Mouse (Mus musculus) gonadal fat pad, adult 2 months (tissue): Measurements from ENCODE around the gene Cd300lb. TPM values are rescaled to one million over a fixed set of nuclear protein-coding genes. Genes with fewer than 3 reads are reported as not detected.
A peak's percentile ranks its signal among the peaks of the same experiment; 100 is the strongest.
"Not testable (repeated sequence)": the region's sequence is repeated elsewhere in the genome, so short reads cannot be mapped to it uniquely, and the experiment has no call there.

ENCODE experiments used
- DNase-seq: peaks from one replicate; pipeline ENCODE4 v3.0.0-alpha.2; 2012; ENCODE audit warnings: low read depth
- polyA plus RNA-seq: library from polyadenylated mRNA; depleted of rRNA; stranded (reverse); fragments of >200 nt; gene quantifications from 2 replicates; pipeline ENCODE4 v1.2.3, GENCODE M21; 2012; rRNA removed

Cd300lb gene
- polyA plus RNA-seq: 1.6 and 3.7 TPM in 2 replicates

DNA sequence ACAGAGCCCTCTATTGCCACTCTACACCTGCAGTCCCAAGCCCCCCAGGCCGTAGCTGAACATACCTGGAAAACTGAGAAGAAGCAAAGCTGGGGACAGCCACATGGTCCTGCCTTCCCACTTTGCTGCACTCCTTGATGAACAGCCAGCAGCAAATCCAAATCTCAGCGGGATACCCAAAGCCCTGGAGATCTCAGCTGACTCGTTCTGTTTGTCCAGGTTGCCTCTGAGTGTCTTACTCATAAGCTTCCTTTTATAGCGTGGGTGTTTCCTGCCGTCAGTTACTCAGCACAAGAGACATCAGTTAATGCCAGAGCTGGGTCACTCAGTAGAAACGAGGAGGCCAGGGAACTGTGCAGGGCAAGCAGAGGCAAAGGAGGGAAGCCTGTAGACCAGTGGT, at the start of gene Cd300lb:
Cd300lb (minus strand) TSS at position 243 of the 400 bp plus-strand sequence.
- no peak for DNase-seq

DNA sequence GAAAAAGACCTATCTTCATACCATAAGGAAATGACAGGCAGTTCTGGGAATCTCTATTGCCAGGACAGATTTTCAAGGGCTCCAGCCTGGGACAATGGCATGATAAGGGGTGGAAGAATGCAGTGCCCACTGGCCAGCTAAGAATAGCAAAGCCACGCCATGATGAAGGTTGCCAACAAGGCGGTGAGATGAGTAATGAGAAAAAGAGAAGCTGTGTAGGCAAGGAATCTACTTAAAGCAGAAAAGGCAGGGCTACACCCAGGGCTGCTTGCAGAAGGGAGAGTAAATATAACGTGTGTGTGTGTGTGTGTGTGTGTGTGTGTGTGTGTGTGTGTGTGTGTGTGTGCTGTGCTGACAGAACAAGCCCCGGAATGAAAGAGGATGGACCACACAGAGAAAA, 47.7 kb upstream of the Cd300lb start:
- DNase-seq: no peak

DNA sequence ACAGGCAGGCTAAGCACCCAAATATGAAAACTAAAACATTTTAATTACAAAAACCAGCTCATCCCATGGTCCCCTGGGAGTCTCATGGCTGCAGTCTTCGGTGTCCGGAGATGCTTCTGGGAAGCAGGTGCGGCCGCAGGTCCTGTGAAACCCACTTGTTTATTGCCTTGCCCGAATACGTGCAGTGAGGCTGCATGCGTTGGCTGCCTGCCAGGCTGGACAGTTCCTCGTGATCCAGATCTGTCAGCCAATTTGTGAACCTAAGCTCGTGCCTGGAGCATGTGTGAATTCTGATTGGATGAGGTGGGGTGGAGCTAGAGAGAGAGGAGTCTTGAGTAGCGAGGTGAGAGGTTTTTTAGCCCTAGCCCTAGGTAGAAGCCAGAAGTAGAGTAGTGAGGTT, 38.5 kb upstream of the Cd300lb start:
- DNase-seq: no peak

DNA sequence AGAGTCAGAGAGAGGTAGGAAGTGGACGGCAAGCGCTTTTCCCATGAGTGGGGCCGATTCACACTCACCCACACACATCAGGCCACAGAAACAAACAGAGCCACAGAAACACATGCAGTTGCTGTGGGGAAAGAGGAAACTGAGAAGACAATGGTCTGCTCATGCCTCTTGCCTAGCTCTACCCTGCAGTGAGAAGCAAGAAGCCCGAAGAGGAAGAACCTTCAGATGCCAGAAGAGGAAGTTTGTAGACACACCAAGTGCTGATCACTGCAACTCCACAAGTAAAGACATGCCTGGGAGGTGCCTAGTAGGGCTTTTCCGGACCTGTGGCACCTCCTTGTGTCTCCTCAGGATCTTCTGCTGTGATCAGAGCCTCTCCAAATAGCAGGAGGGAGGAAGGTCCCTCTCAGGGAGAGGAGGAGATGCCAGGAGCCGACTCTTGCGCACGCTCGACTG, 34.6 kb upstream of the Cd300lb start, which contains the start of gene Cd300c:
Cd300c (minus strand) TSS at position 406 of the 456 bp plus-strand sequence.
- no peak for DNase-seq

DNA sequence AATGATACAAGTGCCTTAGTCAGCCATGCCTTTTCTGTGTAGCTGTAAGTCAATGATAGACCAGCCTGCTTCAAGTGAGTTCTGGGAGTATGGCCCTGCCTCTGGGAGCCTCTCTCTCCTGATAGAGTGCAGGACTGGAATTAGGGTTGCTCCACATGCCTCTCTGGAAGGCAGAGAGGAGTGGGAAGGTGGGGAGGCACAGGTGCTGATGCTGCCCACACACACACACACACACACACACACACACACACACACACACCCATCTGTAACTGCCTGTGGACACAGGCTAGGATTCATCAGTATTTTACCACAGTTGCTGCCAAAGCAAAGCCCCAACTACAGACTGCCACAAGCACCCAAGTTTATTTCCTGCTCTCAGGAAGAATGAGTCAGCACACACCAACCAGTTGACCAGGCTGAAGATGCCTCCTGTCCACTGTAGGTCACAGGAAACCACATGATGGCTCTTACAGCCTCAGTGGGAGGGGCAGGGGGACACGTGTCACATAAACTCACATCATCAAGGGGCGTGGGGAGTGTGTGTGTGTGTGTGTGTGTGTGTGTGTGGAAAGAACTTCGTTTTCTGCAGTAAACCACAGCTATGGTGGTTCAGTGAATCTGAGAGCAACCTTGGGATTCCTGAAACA, 31.1 kb upstream of the Cd300lb start:
- DNase-seq: no peak

DNA sequence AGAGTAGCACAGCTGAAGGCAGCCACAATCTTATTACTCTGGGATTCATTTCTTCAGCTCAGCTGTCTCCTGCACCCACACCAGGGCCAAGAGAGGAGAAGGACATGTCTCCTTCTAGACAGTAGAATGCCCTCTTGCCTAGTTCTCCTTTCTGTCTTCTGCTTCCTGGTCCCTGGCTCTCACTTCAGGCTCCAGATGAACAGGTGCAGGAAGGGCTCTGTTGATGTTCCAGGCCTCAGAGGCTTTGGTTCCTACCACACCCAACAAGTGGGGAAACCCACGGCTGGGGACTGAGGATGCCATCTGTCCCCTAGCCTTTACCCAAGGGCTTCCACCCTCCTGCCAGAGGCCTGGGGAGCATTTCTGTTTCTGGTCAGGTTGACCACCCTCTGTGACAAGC, 26.2 kb upstream of the Cd300lb start:
- no peak for DNase-seq

DNA sequence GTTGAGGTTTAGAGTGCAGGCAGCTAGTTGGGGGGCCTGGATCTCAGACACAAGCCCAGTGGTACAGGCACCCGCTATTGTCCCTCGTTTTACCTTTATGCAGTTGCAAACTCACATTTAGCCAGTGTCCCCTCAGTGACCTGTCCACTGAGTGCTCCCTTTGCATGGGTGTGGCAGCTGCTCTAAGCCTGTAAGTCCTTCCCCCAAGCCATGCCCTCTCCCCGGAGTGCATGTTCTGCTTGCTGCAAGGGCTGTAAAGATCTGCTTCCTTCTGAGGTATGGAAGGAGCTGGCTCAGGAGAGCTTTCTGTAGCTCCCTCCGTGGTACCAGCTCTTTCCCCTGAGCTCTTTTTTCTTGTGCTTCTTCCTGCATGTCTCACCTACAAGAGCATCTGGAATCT, 595 bp downstream of the Cd300lb start:
- DNase-seq: no peak

DNA sequence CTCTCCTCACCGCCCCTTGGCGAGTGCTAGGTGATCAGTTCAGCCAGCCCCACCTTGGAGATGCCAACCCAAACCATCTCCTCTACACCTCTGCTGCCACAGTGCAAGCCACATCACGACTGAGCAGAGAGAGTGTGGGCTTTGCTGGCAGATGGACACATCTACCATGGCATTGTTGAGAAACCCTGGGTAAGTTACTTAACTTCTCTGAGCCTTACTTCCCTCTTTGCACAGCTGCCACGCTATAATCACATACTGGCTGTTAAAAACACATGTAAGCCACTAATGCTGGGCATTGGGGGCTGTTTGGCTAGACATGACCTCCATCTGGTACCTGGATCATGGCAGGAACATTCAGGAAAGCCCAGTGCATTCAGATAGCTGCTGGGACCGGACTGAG, 3.1 kb downstream of the Cd300lb start:
- DNase-seq: peak; percentile 22

DNA sequence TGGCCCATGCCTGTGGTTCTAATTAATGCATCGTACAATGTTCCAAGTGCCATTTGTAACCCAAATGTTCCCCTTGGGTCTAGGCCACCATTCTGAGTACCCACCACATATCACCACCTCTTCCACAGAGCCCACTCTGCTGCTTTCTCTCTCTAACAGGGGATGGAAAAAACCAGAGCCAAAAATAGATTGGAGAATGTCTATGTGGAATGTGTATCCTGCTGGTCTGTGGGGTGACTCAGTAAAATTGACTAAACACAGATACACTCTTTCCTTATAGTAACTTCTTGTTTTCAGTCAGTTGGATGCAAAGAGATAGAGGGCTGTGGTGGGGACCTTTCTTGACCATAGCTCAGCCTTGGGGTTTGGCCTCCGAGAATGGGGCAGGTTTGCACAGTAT, 4.6 kb downstream of the Cd300lb start:
- DNase-seq: no peak

DNA sequence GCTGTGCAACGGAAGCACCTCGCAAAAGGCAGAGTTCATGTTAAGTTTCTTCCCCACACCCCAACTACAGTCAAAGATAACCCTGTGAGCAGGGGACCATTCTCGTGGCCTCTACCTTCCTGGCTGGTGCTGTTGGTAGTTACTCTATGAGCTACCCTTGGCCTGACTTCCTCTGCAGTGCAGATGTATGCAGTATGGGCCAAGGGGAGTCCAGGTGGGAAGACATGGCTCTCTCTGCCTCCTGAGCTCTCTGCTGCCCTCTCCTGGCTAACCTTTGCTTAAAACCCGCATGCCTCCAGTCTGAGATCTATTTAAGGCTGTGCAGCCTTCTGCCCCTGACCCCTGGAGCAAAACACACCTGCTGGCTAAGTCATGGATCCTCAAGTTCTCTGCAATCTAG, 10.2 kb downstream of the Cd300lb start:
- DNase-seq: no peak

DNA sequence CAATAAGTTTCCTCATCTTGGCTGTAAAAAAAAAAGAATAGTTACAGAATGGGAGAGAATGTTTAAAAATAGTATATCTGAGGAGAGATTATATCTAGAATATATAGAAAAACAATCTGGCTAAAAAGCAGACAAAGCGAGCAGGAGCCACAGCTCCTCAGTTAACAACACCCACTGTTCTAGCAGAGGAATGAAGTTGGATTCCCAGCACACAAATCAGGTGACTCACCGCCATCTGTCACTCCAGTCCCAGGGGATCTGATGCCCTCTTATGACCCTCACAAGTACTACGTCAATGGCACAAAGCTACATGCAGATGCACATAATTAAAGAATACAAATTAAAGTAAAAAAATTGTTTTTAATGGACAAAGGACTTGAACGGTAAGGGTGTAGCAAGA, 11.7 kb downstream of the Cd300lb start:
- DNase-seq: no peak

DNA sequence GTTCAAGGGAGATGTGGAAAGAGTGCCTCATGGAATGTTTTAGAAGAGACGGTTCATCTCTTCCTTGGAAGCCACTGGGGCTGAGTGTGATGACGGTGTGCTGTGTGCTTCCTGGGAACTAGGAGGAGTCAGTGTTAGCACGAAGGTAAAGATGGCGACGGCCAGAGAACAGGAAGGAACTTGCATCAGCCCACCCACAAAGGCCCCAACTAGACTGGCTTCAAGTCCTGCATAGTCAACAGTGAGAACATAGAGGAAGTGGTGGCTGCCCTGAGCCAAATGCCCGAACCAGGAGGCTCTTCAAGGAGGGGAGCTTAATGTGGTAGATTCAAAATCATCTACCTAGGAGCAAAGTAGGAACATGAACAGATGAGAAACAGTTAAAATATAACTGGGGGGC, 17.1 kb downstream of the Cd300lb start:
- DNase-seq: no peak

DNA sequence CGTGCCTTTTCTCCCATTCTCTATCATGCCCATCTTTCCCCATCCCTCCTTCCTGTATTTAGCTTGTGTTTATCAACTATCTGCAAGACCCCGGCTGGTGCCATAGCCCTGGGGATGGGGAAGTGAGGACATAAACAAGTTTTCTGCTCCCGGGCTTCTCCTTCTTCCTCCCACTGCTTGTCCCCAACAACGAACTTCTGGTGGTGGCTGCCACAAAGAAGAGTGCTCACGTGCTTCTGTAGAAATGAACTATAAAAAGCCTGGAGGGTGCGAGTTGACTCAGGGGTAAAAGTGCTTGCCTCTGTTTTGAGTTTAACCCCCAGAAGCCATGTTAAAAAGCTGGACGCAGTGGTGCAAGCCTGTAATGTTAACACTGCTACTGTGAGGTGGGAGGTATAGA, 19.2 kb downstream of the Cd300lb start:
- no peak for DNase-seq

DNA sequence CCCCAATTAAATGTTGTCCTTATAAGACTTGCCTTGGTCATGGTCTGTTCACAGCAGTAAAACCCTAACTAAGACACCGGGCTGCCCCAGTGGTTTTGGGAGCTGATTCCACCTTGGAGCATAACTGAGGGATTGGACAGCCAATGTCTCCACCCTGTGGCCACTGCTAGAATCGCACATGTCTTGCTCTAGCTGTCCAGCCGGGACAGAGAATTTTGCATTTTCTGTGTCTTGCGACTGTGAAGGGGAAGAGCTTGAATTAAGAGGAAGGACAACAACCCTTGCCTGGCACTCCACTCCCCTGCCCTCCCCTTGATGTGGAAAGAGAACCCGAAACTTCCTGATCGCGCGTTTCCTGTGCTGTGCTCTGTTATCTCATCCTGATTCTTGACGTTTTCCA, 21.3 kb downstream of the Cd300lb start:
- DNase-seq: no peak

DNA sequence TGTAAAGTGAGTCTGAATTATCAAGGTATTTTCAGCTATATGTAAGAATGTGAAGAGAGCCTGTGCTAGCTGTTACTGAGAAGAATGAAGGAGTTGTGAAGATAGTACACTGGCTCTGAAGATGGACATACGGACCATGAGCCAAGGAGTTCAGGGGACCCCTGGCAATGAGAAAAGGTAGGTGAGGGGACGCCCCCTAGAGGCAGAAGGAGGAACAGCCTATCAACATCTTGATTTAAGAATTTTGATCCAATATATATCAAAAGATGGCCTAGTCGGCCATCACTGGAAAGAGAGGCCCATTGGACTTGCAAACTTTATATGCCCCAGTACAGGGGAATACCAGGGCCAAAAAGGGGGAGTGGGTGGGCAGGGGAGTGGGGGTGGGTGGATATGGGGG, 24.6 kb downstream of the Cd300lb start:
- not testable (repeated sequence) for DNase-seq

DNA sequence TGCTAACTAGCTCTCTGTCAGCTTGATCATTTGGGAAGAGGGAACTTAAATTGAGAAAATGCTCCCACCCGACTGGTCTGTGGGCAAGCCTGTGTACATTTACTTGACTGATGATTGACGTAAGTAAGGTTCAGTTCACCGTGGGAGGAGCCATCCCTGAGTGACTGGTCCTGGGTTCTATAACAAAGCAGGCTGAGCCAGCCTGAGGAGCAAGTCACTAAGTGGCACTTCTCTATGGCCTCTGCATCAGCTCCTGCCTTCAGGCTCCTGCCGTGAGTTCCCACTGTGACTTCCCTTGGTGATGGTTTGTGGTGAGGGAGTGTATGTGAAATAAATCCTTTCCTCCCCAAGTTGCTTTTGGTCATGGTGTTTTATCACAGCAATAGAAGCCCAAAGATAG, 26.1 kb downstream of the Cd300lb start:
- DNase-seq: no peak

DNA sequence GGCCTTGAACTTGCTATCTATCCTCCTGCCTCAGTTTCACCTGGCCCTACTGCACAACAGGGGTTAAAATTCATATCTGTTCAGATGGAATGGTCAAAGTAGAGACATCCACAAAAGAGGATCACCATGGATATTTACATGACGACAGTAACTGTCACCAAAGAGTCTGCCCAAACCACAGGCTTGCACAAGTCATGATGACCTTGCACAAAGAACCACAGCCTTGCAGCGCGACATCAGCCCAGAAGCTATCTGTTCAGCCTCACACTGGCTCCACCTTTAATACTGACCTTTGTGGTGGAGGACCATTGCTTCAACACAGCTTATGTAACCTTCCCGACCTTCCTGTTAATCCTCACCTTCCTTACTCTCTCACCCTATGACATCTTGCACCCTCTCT, 26.6 kb downstream of the Cd300lb start:
- no peak for DNase-seq

DNA sequence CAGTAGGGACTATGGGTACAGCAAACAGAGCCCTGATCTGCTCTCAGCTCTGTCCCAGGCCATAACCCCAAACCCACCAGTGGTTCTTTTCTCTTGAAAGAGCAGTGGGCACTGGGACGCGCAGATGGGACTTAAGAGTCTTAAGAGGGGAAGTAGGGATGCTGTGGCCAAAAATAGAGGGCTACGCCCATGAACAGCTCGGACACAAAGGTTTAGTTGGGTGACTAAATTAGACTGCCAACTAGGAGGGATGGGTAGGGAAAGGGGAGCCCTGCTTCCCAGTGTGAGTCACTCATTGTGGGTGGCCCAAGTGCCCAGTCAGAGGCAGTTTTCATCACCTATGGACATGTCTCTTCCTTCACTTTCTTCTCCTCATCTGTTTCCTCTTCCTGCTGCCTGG, 31.0 kb downstream of the Cd300lb start:
- no peak for DNase-seq

DNA sequence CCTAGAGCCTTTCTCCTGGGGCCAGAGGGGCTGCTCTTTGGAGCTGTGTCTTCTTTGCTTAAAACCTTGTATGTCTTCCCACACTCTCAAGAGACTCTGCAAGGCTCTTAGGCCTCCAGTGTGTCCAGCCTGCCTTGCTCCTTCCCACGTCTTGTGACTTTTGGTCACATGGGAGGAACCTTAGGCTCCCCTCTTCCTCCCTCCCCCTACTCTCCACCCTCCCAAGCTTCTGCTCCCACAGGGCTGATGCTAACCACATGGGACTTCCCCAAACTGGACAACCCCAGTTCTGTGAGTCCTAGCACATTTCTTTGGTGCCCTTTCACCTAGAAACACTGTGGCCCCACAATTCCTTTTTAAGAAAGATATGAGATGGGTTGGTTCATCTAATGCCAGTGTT, 36.2 kb downstream of the Cd300lb start:
- DNase-seq: no peak

DNA sequence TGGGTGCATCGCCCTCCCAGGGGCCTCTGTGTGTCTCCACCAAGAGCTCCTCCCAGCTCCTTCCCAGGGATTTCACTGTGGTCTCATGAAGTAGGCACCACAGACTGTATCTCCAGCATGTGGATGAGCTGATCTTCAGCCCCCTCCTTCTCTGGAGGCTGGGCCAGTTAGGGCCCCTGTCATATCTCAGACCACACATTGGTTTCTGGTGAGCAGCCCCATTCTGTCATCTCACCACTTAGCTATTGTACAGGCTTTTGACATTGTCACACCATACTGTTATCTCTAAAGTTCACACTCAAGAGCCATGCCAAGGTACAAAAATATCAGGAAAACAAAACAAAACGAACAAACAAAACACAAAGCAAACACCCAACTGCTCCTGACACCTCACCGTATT, 38.1 kb downstream of the Cd300lb start:
- DNase-seq: no peak

DNA sequence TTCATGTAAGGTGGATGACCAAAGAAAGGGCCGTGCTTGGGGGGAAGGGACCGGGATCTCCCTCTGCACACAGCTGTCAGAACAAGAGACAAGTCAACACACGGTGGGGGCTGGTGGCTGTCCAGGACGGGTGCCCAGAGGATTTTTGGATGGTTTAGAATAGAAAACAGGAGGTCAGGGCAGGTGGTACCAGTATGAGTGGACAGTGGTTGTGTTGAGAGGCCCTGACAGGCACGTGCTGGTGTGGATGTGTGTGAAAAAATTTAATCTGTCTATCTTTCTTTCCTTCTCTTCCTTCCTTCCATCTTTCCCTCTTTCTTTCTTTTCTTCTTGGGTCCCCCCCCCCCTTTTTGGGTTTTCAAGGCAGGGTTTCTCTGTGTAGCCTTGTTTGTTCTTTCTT, 43.6 kb downstream of the Cd300lb start:
- DNase-seq: no peak

DNA sequence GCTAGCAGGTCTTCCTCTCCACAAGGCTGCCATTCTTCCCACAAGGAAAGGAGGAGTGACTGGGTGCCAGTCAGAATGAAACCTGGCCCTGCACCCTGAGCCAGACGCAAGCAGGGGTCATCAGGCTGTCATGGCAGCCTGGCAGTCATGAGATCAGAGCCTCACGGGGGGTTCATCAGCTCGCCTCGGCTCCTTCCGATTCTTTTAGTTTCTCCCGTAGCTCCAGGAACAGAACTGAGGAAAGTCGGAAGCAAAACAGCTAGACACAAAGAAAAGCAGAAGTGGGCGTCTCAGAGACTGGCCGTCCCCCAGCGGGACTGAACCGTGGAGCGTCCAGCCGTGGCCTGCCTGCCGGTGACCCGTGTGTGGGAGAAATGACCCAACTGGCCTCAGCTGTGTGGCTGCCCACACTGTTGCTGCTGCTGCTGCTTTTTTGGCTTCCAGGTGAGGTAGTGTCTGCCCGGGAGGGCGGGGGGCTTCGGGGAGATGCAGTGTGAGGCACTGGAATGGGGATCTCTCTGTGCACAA, 44.1 kb downstream of the Cd300lb start, which contains the start of gene Cd300a:
Cd300a (plus strand) TSS at position 51 of the 528 bp plus-strand sequence.
- no peak for DNase-seq

DNA sequence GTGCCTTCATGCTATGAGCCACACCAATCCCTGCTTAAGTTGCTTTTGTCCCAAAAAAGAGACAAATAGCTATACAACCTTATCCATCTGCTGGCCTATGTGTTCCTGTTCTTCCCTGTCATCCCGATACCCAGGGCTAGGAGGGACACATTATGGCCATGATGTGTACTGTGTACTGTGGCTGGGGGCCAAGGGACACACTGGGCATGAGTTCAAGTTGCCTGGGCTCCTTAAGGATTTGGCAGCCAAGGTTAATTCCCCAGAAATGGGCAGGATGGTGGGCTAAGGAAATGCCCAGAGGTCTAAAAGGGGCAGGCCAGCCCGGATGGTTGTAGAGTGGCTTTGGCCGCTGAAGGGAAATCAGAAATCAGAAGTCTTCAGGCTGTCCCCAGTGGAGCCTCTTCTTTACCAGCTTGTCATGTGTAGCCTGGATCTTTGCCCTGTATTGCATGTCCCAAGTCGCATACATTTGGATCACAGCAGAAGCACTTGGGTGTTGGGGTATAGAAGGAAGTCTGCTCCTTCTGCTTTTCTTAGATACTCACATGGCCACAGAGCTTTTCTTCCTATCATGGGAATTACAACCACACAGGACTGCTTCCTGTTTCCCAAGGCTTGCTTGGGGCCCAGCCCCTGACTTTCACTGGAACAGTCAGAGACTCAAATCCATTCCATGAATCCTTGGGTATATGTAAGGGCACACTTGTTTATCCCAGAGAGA, 49.6 kb downstream of the Cd300lb start:
- DNase-seq: no peak
